Mouse (Mus musculus) embryonic facial prominence, embryonic 12.5 days (tissue): Measurements from ENCODE around the gene Hydin. TPM values are rescaled to one million over a fixed set of nuclear protein-coding genes. Genes with fewer than 3 reads are reported as not detected.

Experiments
- ATAC-seq: fragments of 200-750 bp; cut with Nextera tagmentation; 2 replicates; pipeline ENCODE4 v1.8.0; 2017; ENCODE audit not compliant: insufficient number of reproducible peaks, insufficient read depth, low FRiP score, low TSS enrichment
- H3K27ac ChIP-seq: fragments of 300-500 bp; sonication (generic); 2 replicates; pipeline ENCODE4 v1.5.1; 2016; ENCODE audit warnings: mild to moderate bottlenecking
- H3K27me3 ChIP-seq: fragments of 300-500 bp; sonication (generic); 2 replicates; pipeline ENCODE4 v1.6.1; 2016; ENCODE audit warnings: mild to moderate bottlenecking, moderate library complexity
- H3K36me3 ChIP-seq: fragments of 300-500 bp; sonication (generic); 2 replicates; pipeline ENCODE4 v1.6.1; 2016; ENCODE audit warnings: mild to moderate bottlenecking
- H3K4me1 ChIP-seq: fragments of 300-500 bp; sonication (generic); 2 replicates; pipeline ENCODE4 v1.6.1; 2016
- H3K4me2 ChIP-seq: fragments of 300-500 bp; sonication (generic); replicated peaks from 2 replicates; pipeline ENCODE4 v1.6.1; 2016; ENCODE audit warnings: mild to moderate bottlenecking, moderate library complexity
- H3K4me3 ChIP-seq: fragments of 300-500 bp; sonication (generic); 2 replicates; pipeline ENCODE4 v1.5.1; 2016; ENCODE audit warnings: mild to moderate bottlenecking
- H3K9ac ChIP-seq: fragments of 300-500 bp; sonication (generic); 2 replicates; pipeline ENCODE4 v1.6.1; 2016; ENCODE audit warnings: mild to moderate bottlenecking, moderate library complexity
- H3K9me3 ChIP-seq: fragments of 300-500 bp; sonication (generic); 2 replicates; pipeline ENCODE4 v1.6.1; 2016; ENCODE audit warnings: mild to moderate bottlenecking, moderate library complexity
- WGBS: fragments of 180-500 bp; shearing (Covaris S2); methylation state at CpG from one replicate; pipeline ENCODE4 v1.1.7; 2016; 5-methylcytosine and 5-hydroxymethylcytosine counted together
- polyA plus RNA-seq: library from polyadenylated mRNA; unstranded; fragments of >200 nt; fragmentation: Nextera tagmentation; extraction: Ambion mirVana; gene quantifications from 2 replicates; pipeline ENCODE4 v1.2.1, GENCODE M21; 2016

Gene Hydin
- polyA plus RNA-seq, 1 experiment from 2014 or later = 0.08 TPM

DNA sequence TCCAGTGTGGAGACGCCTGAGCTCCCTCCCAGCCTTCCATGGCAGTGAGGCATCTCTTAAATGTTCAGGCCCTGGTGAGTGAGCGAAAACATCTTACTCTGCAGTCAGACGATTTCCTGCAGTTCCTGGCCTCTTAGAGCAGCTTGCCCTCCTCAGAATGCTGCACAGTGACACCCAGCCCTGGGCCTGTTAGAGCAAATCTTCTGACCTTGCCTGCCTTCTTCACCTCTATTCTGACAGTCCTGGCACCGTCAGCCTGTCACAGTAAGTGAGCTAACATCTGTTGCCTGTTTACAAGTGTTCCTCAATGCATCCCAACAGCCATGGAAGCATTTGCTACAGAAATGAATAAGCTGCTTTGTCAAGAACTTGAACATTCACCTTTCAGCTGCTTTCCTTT is 376.4 kb downstream of the Hydin start:
- H3K4me1 ChIP-seq = no peaks in the 10 kb centered on the region
- WGBS = 71% methylated on average over 4 of the region's 4 CpGs

DNA sequence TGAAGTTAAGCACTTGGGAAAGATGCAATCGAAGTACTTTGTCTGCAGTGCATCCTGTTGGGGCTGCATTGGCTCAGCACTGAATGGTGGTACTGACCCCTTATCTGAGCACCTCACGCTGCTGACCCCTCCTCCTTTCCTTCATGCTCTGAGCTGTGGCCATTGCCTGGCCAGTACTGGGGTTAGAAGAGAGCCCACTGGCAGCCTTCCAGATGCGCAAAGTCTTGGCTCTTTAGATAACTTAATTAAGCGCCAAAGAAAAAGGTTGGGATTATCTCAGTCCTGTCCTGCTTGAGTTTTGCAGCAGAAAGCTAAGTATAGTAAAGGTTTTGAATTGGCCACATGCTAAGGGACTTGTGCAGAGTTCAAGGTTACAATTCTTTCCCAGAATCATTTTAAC is 377.6 kb downstream of the Hydin start:
- Histone ChIP-seq H3K4me2 (no peak overlapping the region), H3K9ac (no peak overlapping the region), H3K9me3 (no peaks in the 10 kb centered on the region), H3K36me3 (peaks cover 22% of the 10 kb centered on the region), H3K27ac (no peak overlapping the region), H3K27me3 (no peaks in the 10 kb centered on the region), H3K4me1 (no peaks in the 10 kb centered on the region), H3K4me3 (no peak overlapping the region)
- WGBS = 81% methylated on average over 4 of the region's 4 CpGs
- no peak for ATAC-seq

More for the DNA sequence above, 376.4 kb downstream of the Hydin start:
- Histone ChIP-seq H3K27ac (no peak overlapping the region), H3K4me3 (no peak overlapping the region), H3K4me2 (no peak overlapping the region), H3K9ac (no peak overlapping the region), H3K36me3 (peaks cover 21% of the 10 kb centered on the region), H3K27me3 (no peaks in the 10 kb centered on the region), H3K9me3 (no peaks in the 10 kb centered on the region)
- ATAC-seq = no peak

GRCm38 (mm10) chr8:110644901-110645300 is 378.1 kb downstream of the Hydin start:
- ATAC-seq = no peak
- H3K36me3 ChIP-seq = peaks cover 26% of the 10 kb centered on the region
- no peaks in the 10 kb centered on the region for H3K27me3 ChIP-seq
- H3K9ac ChIP-seq = no peak overlapping the region
- H3K27ac ChIP-seq = no peak overlapping the region
- 81% methylated on average over 2 of the region's 2 CpGs for WGBS
- no peaks in the 10 kb centered on the region for H3K9me3 ChIP-seq
- H3K4me1 ChIP-seq = no peaks in the 10 kb centered on the region
- no peak overlapping the region for H3K4me3 ChIP-seq
- no peak overlapping the region for H3K4me2 ChIP-seq

DNA sequence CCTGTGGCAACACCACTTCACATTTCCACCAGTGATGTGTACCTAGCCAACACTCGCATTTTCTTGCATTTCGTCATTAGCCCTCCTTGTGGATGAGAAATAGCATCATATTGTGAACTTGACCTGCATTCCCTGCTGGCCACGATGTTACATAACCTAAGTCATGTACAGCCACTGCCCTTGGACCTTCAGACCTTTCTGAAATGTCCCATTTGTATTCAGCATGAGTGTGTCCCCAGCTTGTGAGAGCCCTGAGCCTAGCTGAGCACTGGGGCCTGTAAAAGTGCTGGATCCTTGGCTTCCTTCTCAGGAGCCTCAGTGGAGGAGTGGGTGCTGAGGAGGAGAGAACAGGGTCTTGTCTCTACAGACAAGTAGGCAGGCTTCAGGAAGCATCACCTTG is 378.6 kb downstream of the Hydin start:
- no peaks in the 10 kb centered on the region for H3K9me3 ChIP-seq
- no peak overlapping the region for H3K27ac ChIP-seq
- 85% methylated on average over 3 of the region's 3 CpGs for WGBS
- H3K4me2 ChIP-seq = no peak overlapping the region
- H3K4me1 ChIP-seq = no peaks in the 10 kb centered on the region
- no peak for ATAC-seq
- H3K27me3 ChIP-seq = no peaks in the 10 kb centered on the region
- no peak overlapping the region for H3K9ac ChIP-seq
- peaks cover 23% of the 10 kb centered on the region for H3K36me3 ChIP-seq
- no peak overlapping the region for H3K4me3 ChIP-seq

- no peaks in the 10 kb centered on the region for H3K9me3 ChIP-seq
- 31% methylated on average over 6 of the region's 6 CpGs for WGBS
- H3K9ac ChIP-seq = no peak overlapping the region
- H3K4me3 ChIP-seq = no peak overlapping the region
- peaks cover 26% of the 10 kb centered on the region for H3K36me3 ChIP-seq
- no peak overlapping the region for H3K4me2 ChIP-seq
- H3K27ac ChIP-seq = no peak overlapping the region
- no peak for ATAC-seq
- no peaks in the 10 kb centered on the region for H3K4me1 ChIP-seq
- H3K27me3 ChIP-seq = no peaks in the 10 kb centered on the region
Observed at GRCm38 (mm10) chr8:110646064-110646463, 379.3 kb downstream of the Hydin start.

DNA sequence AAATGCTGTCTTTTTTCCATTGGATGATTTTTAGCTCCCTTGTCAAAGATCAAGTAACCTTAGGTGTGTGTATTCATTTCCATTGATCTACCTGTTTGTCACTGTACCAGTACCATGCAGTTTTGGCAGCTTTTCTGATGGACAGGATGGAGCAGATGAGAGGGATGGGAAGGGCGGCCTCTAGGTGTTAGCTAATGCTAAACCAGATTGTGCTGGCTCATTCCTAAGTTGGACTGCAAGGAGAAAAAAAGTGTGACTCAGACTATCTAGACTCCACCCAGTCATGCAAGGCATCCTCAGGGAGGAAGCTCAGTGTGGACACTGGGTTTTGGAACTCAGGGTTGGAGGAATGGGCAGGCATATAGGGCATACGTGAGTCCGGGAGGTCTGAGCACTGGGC is 381.8 kb downstream of the Hydin start:
- Histone ChIP-seq H3K36me3 (peaks cover 27% of the 10 kb centered on the region), H3K27ac (no peak overlapping the region), H3K9ac (no peak overlapping the region), H3K9me3 (no peaks in the 10 kb centered on the region), H3K4me1 (no peaks in the 10 kb centered on the region), H3K4me2 (no peak overlapping the region), H3K4me3 (no peak overlapping the region), H3K27me3 (no peaks in the 10 kb centered on the region)
- ATAC-seq = no peak
- WGBS = 93% methylated on average over 3 of the region's 3 CpGs

GRCm38 (mm10) chr8:110649286-110649685 is 382.5 kb downstream of the Hydin start:
- Histone ChIP-seq H3K4me3 (no peak overlapping the region), H3K27me3 (no peaks in the 10 kb centered on the region), H3K9ac (no peak overlapping the region), H3K4me2 (no peak overlapping the region), H3K4me1 (no peaks in the 10 kb centered on the region), H3K36me3 (peaks cover 32% of the 10 kb centered on the region), H3K9me3 (no peaks in the 10 kb centered on the region), H3K27ac (no peak overlapping the region)
- ATAC-seq = no peak
- WGBS = 90% methylated on average over 6 of the region's 6 CpGs

- Histone ChIP-seq H3K27me3 (no peaks in the 10 kb centered on the region), H3K9me3 (no peaks in the 10 kb centered on the region), H3K36me3 (peaks cover 26% of the 10 kb centered on the region), H3K4me3 (no peak overlapping the region), H3K4me2 (no peak overlapping the region), H3K9ac (no peak overlapping the region), H3K27ac (no peak overlapping the region), H3K4me1 (no peaks in the 10 kb centered on the region)
- ATAC-seq = no peak
- 87% methylated on average over 9 of the region's 9 CpGs for WGBS
Observed at GRCm38 (mm10) chr8:110650838-110651237, 384.1 kb downstream of the Hydin start.

DNA sequence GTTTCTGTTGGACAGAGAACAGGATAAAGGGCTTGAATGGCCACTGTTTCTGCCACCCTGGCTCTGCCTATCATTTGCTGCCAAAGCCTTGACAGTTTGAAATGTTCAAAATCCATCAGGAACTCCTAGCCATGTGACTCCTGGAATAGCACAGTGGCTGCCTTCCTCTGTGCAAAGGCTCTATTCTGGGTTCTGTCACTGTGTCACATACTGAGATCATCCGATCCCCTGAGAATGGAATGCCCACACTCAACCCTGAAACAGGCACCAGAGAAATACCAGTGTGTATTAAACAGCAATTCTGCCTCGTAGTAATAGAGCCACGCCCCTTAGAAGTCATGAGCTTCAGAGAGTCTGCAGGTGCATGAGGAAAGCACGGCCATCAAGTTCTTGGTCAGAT is 385.1 kb downstream of the Hydin start:
- Histone ChIP-seq H3K4me1 (no peaks in the 10 kb centered on the region), H3K4me3 (no peak overlapping the region), H3K9me3 (no peaks in the 10 kb centered on the region), H3K4me2 (no peak overlapping the region), H3K9ac (no peak overlapping the region), H3K27ac (no peak overlapping the region), H3K36me3 (peaks cover 21% of the 10 kb centered on the region), H3K27me3 (no peaks in the 10 kb centered on the region)
- ATAC-seq = no peak
- WGBS = 81% methylated on average over 4 of the region's 4 CpGs

GRCm38 (mm10) chr8:110654075-110655060 is 387.6 kb downstream of the Hydin start:
- no peak for ATAC-seq
- Histone ChIP-seq H3K27ac (no peak overlapping the region), H3K4me2 (no peak overlapping the region), H3K9me3 (no peaks in the 10 kb centered on the region), H3K27me3 (no peaks in the 10 kb centered on the region), H3K9ac (no peak overlapping the region), H3K36me3 (peaks cover 26% of the 10 kb centered on the region), H3K4me1 (no peaks in the 10 kb centered on the region), H3K4me3 (no peak overlapping the region)
- WGBS = 85% methylated on average over 9 of the region's 9 CpGs

DNA sequence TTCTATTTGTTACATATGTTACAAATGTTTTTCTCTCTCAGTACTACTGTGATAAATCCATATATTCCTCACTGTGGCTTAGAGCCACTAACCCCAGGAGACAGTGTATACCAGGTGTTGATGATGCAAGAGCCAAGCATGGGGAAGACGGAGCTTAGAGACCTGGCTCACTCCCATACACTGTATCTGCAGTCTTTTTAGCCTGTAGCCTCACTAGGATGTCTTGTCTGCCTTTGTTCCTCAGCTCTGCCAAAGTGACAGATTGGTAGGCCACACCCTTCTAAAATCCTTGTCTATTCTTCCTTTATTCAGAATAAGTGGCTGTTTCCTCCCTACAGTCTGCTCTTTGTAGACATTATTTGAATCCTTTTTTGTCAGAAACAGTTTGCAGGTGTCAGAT is 389.1 kb downstream of the Hydin start:
- Histone ChIP-seq H3K27me3 (no peaks in the 10 kb centered on the region), H3K9me3 (no peaks in the 10 kb centered on the region), H3K27ac (no peak overlapping the region), H3K36me3 (peaks cover 25% of the 10 kb centered on the region), H3K4me2 (no peak overlapping the region), H3K4me3 (no peak overlapping the region), H3K9ac (no peak overlapping the region), H3K4me1 (no peaks in the 10 kb centered on the region)
- ATAC-seq = no peak
- WGBS = 93% methylated on average over 1 of the region's 1 CpGs

- Histone ChIP-seq H3K27me3 (no peaks in the 10 kb centered on the region), H3K36me3 (peaks cover 28% of the 10 kb centered on the region), H3K4me1 (no peaks in the 10 kb centered on the region), H3K27ac (no peak overlapping the region), H3K9me3 (no peaks in the 10 kb centered on the region), H3K4me3 (no peak overlapping the region), H3K9ac (no peak overlapping the region), H3K4me2 (no peak overlapping the region)
- 95% methylated on average over 2 of the region's 2 CpGs for WGBS
- ATAC-seq = no peak
Observed at GRCm38 (mm10) chr8:110657661-110658060, 390.9 kb downstream of the Hydin start.
